Mouse (Mus musculus) adrenal gland, adult 2 months (tissue): ENCODE data around the gene Gngt2. TPM values are rescaled to one million over a fixed set of nuclear protein-coding genes. Genes with fewer than 3 reads are reported as not detected.
"Not testable (repeated sequence)": the region's sequence is repeated elsewhere in the genome, so short reads cannot be mapped to it uniquely, and the experiment has no call there.

Source experiments
- DNase-seq: peaks from one replicate; pipeline ENCODE4 v3.0.0; 2021
- polyA plus RNA-seq: library from polyadenylated mRNA; depleted of rRNA; stranded (reverse); fragments of >200 nt; gene quantifications from 2 replicates; pipeline ENCODE4 v1.2.3, GENCODE M21; 2012
- total RNA-seq, 2 experiments: library from RNA; stranded (reverse); gene quantifications; 2 replicates each; pipeline ENCODE4 v1.2.3; 2021

Gngt2 gene
- total and polyA plus RNA-seq, 3 experiments = 1.4 to 30.4 (median 21.4) TPM

- no peak for DNase-seq
Measured at GRCm38 (mm10) chr11:95840694-95841497, 3.9 kb downstream of the Gngt2 start.

GRCm38 (mm10) chr11:95841498-95841830 is 4.4 kb downstream of the Gngt2 start:
- DNase-seq = no peak

GRCm38 (mm10) chr11:95842074-95842681 is 5.2 kb downstream of the Gngt2 start, which contains the start of gene Abi3:
Abi3 (minus strand) TSS chr11:95842476.
- DNase-seq = peak; percentile 69

GRCm38 (mm10) chr11:95842953-95843352 is 5.9 kb downstream of the Gngt2 start:
- DNase-seq = no peak

- no peak for DNase-seq
Measured at GRCm38 (mm10) chr11:95843421-95843950, 6.5 kb downstream of the Gngt2 start.

GRCm38 (mm10) chr11:95844935-95845334 is 7.9 kb downstream of the Gngt2 start:
- DNase-seq = no peak

GRCm38 (mm10) chr11:95850898-95851297 is 13.9 kb downstream of the Gngt2 start:
- no peak for DNase-seq

GRCm38 (mm10) chr11:95853684-95854083 is 16.7 kb downstream of the Gngt2 start:
- peak; percentile 76 for DNase-seq

- DNase-seq = no peak
Measured at GRCm38 (mm10) chr11:95857306-95857705, 20.3 kb downstream of the Gngt2 start.

GRCm38 (mm10) chr11:95857716-95858527 is 20.9 kb downstream of the Gngt2 start:
- no peak for DNase-seq

GRCm38 (mm10) chr11:95858528-95859467 is 21.8 kb downstream of the Gngt2 start:
- peak; percentile 98 for DNase-seq

- peak; percentile 92 for DNase-seq
Measured at GRCm38 (mm10) chr11:95859468-95859855, 22.4 kb downstream of the Gngt2 start.

GRCm38 (mm10) chr11:95860071-95860490 is 23.1 kb downstream of the Gngt2 start:
- no peak for DNase-seq

- DNase-seq = no peak
Measured at GRCm38 (mm10) chr11:95861397-95861796, 24.4 kb downstream of the Gngt2 start.

GRCm38 (mm10) chr11:95869442-95869841 is 32.4 kb downstream of the Gngt2 start:
- DNase-seq = no peak

GRCm38 (mm10) chr11:95869918-95870470 is 33.0 kb downstream of the Gngt2 start:
- no peak for DNase-seq

GRCm38 (mm10) chr11:95875804-95876203 is 38.8 kb downstream of the Gngt2 start:
- DNase-seq = no peak

GRCm38 (mm10) chr11:95876296-95876695 is 39.3 kb downstream of the Gngt2 start:
- DNase-seq = peak; percentile 44

- not testable (repeated sequence) for DNase-seq
Measured at GRCm38 (mm10) chr11:95879861-95880260, 42.8 kb downstream of the Gngt2 start.

- no peak for DNase-seq
Measured at GRCm38 (mm10) chr11:95890462-95891051, 53.5 kb downstream of the Gngt2 start.
